Mouse (Mus musculus) liver, postnatal 0 days (tissue): ENCODE measurements at regions not wholly inside any gene's neighbourhood (a gene's known extent, or its start where the extent isn't known, plus 50 kb on each side); places are given as distances from the start of the nearest gene placed in this dataset.

Source experiments
- CTCF ChIP-seq: sonication (generic); IDR thresholded peaks from 2 replicates; pipeline ENCODE4 v1.5.1; 2016; ENCODE audit warnings: antibody characterized with exemption, low read depth
- EP300 ChIP-seq: IDR thresholded peaks from 2 replicates; pipeline ENCODE4 v1.6.1; 2016; ENCODE audit warnings: antibody characterized with exemption, low read depth, mild to moderate bottlenecking

DNA sequence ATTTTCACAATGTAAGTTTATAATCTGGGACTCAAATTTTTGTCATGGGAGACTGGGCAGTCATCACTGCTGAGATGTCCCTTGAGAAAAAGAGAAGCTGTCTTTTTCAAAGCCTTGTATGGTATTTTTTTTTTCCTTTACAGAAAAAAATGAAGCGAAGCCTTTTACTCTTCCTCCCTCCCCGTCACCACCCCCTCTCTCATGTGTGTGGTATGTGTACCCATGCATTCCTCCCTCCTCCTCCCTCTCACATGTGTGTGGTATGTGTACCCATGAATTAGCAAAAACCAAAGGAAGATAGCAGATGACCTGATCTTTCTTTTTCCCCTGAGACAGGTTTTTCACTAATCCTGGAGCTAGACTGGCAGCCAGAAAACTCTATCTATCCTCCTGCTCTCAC lies 134.9 kb upstream of the Tbl1xr1 start:
- TF ChIP-seq CTCF (no peak), EP300 (no peak)
